Mouse (Mus musculus) heart, postnatal 14 days (tissue): Measurements from ENCODE around the gene Gm21244. TPM values are rescaled to one million over a fixed set of nuclear protein-coding genes. Genes with fewer than 3 reads are reported as not detected.
"Not testable (repeated sequence)": the region's sequence is repeated elsewhere in the genome, so short reads cannot be mapped to it uniquely, and the experiment has no call there.

Experiments used
- DNase-seq, 2 experiments: peaks; one replicate each; pipeline ENCODE4 v3.0.0; 2021 to 2022
- intact Hi-C: fragments of 180-260 bp; cut with DNase I; formaldehyde crosslinking; loops from one replicate; pipeline ENCODE4 v1.15.1; 2025
- long read RNA-seq, 2 experiments: library from polyadenylated mRNA; stranded (forward); transcript quantifications; one replicate each; pipeline ENCODE4 v2.0.0; 2021
- total RNA-seq, 2 experiments: library from RNA; stranded (reverse); gene quantifications; 2 replicates each; pipeline ENCODE4 v1.2.3; 2021

Gene Gm21244
- not detected for total RNA-seq
- long read RNA-seq, experiment 1: 0 reads
- long read RNA-seq, experiment 2: 0 reads

- DNase-seq, intact Hi-C loops: not testable (repeated sequence)
Measured at GRCm38 (mm10) chrY:7169193-7169592, at the start of gene Gm21244. Gene Gm21244 (minus strand): TSS chrY:7169293.

Other genes starting within 250 kb of the Gm21244 start
- gene Gm28998, start 84.5 kb upstream of the Gm21244 start, total RNA-seq: not detected
- gene Gm21788, start 235.7 kb upstream of the Gm21244 start, total RNA-seq: not detected